ENCODE assay signal across 13 mouse cellular contexts in genomic region chr14:15746629-15747238, GRCm38 (mm10).
DNase-seq lines count a peak whose midpoint lies in the region; ATAC-seq lines count a peak whose summit lies in the region.
"Had no signal": no experiment of that assay in that cellular context is flagged by ENCODE, and none has a peak within 500 bp of the region (broad histone marks: within the 10 kb centered on the region; RNA-seq: fewer than 3 reads in every experiment).

No protein-coding gene starts in this region.

- DNase-seq in 416B (ENCODE audit: low read depth): peak; percentile 21
- DNase-seq in B cell, adult 2 months: peak; percentile 52 to 63
- peak; percentile 16 to 38 for DNase-seq in cerebellum, postnatal 14 days
- peak; percentile 81 for DNase-seq in splenic B cell, adult 2 months (ENCODE audit: low read depth, low spot score)
- DNase-seq in lung, adult 18-20 months: no peak
- DNase-seq in left cerebral cortex, adult 8-10 months (ENCODE audit: low spot score in 2 of 2): no peak
- DNase-seq: gastrocnemius, adult 2 months; kidney, adult 8-10 months; layer of hippocampus, adult 9-11 months; left cerebral cortex, postnatal 4 days had no signal

- no peak for ATAC-seq in forebrain, embryonic 12.5 days (ENCODE audit: low FRiP score)
- ATAC-seq: forebrain, embryonic 15.5 days had no signal

- H3K36me3 ChIP-seq in splenic B cell, adult 2 months (ENCODE audit: control insufficient read depth, insufficient read depth, low read length, poor library complexity, severe bottlenecking): no peaks in the 10 kb centered on the region
- no peaks in the 10 kb centered on the region for H3K36me3 ChIP-seq in forebrain, embryonic 12.5 days (replicated peaks)
- H3K36me3 ChIP-seq: forebrain, embryonic 15.5 days; liver, embryonic 15.5 days had no signal

- no peak overlapping the region for H3K4me2 ChIP-seq in forebrain, embryonic 12.5 days
- H3K4me2 ChIP-seq: forebrain, embryonic 15.5 days; liver, embryonic 15.5 days had no signal

- no peaks in the 10 kb centered on the region for H3K9me3 ChIP-seq in forebrain, embryonic 12.5 days
- H3K9me3 ChIP-seq: forebrain, embryonic 15.5 days; liver, embryonic 15.5 days had no signal

- no peak overlapping the region for H3K27ac ChIP-seq in forebrain, embryonic 12.5 days
- H3K27ac ChIP-seq: forebrain, embryonic 15.5 days; gastrocnemius, adult 2 months; liver, embryonic 15.5 days had no signal

- WGBS in forebrain, embryonic 12.5 days: 70% methylated on average over 5 of the region's 5 CpGs

- no peak overlapping the region for H3K4me3 ChIP-seq in forebrain, embryonic 12.5 days (replicated peaks)
- H3K4me3 ChIP-seq: forebrain, embryonic 15.5 days; gastrocnemius, adult 2 months; liver, embryonic 15.5 days had no signal

- H3K27me3 ChIP-seq in splenic B cell, adult 2 months (ENCODE audit: control insufficient read depth, insufficient read depth, low read length, poor library complexity, severe bottlenecking): no peaks in the 10 kb centered on the region
- no peaks in the 10 kb centered on the region for H3K27me3 ChIP-seq in forebrain, embryonic 12.5 days
- H3K27me3 ChIP-seq: forebrain, embryonic 15.5 days; liver, embryonic 15.5 days had no signal

- no peak overlapping the region for H3K9ac ChIP-seq in forebrain, embryonic 12.5 days
- H3K9ac ChIP-seq: forebrain, embryonic 15.5 days; liver, embryonic 15.5 days had no signal

- no peaks in the 10 kb centered on the region for H3K4me1 ChIP-seq in forebrain, embryonic 12.5 days
- H3K4me1 ChIP-seq: forebrain, embryonic 15.5 days; liver, embryonic 15.5 days had no signal

Comparison
In these comparisons a context has a peak if more than half of its experiments do, and no peak if none do; other contexts are left out.
1. DNase-seq: peak in 416B (single experiment), B cell, adult 2 months (2 of 2), cerebellum, postnatal 14 days (2 of 2) and splenic B cell, adult 2 months (single experiment); none in lung, adult 18-20 months (0 of 2) and left cerebral cortex, adult 8-10 months (0 of 2).